Mouse (Mus musculus) bone marrow macrophage, adult 2 months (primary cell): ENCODE measurements around the gene Rpl41. TPM values are rescaled to one million over a fixed set of nuclear protein-coding genes. Genes with fewer than 3 reads are reported as not detected.
A peak's percentile ranks its signal among the peaks of the same experiment; 100 is the strongest.
"Not testable (repeated sequence)": the region's sequence is repeated elsewhere in the genome, so short reads cannot be mapped to it uniquely, and the experiment has no call there.

Experiments used
- H3K27ac ChIP-seq: 2 replicates; pipeline ENCODE4 v1.5.1; 2012; ENCODE audit warnings: low read depth, low read length; ENCODE audit not compliant: insufficient read depth
- H3K4me1 ChIP-seq: 2 replicates; pipeline ENCODE4 v1.6.1; 2012; ENCODE audit warnings: low read length; ENCODE audit not compliant: control insufficient read depth, insufficient read depth
- H3K4me3 ChIP-seq: 2 replicates; pipeline ENCODE4 v1.5.1; 2012; ENCODE audit warnings: mild to moderate bottlenecking, low read length, moderate library complexity; ENCODE audit not compliant: insufficient read depth
- CTCF ChIP-seq: IDR thresholded peaks from 2 replicates; pipeline ENCODE4 v1.5.1; 2012; ENCODE audit warnings: low read depth, mild to moderate bottlenecking, low read length, moderate library complexity
- POLR2A ChIP-seq: IDR thresholded peaks from 2 replicates; pipeline ENCODE4 v1.6.1; 2012; ENCODE audit warnings: mild to moderate bottlenecking, low read depth, low read length, borderline replicate concordance
- polyA plus RNA-seq: library from polyadenylated mRNA; stranded (reverse); fragments of >200 nt; gene quantifications from 2 replicates; pipeline ENCODE4 v1.2.4, GENCODE M21; 2012; ENCODE audit not compliant: missing spikeins, insufficient read depth, insufficient read length

The Rpl41 gene
- polyA plus RNA-seq, 1 experiment, result 2,460 TPM

DNA sequence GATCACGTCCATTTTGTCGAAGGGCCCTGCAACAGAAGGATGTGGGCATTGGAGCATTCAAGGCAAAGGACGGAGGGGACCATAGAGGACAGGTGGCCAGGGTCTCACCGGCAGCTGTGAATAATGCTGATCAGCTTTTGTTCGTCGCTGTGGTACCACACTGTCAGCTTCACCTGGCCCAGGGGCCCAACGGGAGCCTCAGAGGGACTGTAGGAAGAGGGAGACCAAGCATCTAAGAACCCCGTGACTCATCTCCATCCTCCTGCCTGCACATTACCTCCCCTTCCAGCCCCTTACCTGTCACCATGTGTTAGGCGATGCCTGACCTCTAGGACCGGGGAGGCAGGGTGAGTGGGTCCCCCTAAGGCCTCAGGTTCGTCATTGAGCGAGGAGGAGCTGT is 37.3 kb downstream of the Rpl41 start:
- no peak for TF ChIP-seq CTCF
- no peak for TF ChIP-seq POLR2A
- no peak overlapping the region for H3K4me3 ChIP-seq
- H3K4me1 ChIP-seq, result no peaks in the 10 kb centered on the region
- H3K27ac ChIP-seq, result no peak overlapping the region

DNA sequence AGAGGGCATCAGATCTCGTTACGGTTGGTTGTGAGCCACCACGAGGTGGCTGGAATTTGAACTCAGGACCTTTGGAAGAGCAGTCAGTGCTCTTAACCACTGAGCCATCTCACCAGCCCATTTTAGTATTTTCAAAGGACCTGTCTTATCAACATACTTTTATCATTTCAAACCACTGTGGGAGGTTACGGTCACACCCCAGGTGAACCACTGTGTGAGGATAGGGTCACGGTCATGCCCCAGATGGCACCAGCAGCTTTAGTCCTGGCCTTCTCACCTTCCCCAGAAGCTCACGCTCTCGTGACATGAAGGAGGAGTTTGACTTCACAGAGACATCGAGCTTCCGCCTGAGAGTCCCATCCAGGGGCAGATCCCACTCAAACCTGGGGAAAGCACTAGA is 37.9 kb downstream of the Rpl41 start:
- Histone ChIP-seq H3K4me1 (no peaks in the 10 kb centered on the region), H3K27ac (no peak overlapping the region), H3K4me3 (no peak overlapping the region)
- TF ChIP-seq CTCF, result no peak
- no peak for TF ChIP-seq POLR2A

DNA sequence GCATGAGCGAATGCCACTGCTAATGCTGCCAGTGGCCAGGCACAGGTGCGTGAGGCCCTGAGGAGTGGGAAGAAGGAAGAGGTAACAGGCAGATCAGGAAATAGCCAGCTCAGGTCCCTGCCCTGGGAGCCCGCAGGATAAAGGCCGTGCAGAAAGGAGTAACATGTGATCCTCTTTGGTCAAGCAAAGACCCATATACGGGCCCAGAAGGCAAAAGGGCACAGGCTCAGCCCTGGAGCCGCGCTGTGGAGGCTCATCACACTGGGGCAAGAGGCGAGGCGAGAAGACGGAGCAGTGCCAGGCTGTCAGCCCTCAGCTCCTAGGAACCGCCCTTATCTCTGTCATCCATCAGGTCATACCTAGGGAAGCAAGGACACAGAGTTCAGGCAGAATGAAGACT is 38.8 kb downstream of the Rpl41 start:
- no peak overlapping the region for H3K27ac ChIP-seq
- peaks cover under 1% of the 10 kb centered on the region; the same call in 1 of the 2 replicates for H3K4me1 ChIP-seq
- TF ChIP-seq POLR2A, result no peak
- H3K4me3 ChIP-seq, result no peak overlapping the region

DNA sequence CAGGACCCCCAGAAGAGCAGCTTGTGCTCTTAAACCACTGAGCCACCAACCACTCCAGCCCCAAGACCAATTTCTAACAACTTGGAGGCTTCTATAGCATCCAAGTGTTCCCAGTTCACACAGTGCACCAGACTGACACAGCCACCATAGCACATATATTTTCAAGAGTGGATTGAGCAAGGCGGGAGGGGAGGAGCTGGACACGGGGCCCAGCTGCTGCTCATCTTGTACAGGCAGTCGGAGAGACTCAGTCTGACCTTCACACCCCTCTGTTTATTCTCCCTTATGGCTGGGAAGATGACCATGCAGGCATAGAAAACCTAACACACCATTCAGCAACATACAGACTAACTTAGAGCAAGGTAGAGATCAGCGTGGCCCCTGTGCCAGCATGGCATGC is 39.3 kb downstream of the Rpl41 start:
- Histone ChIP-seq H3K4me3 (no peak overlapping the region), H3K27ac (no peak overlapping the region), H3K4me1 (peaks cover 5% of the 10 kb centered on the region)
- no peak for TF ChIP-seq POLR2A
- no peak for TF ChIP-seq CTCF

DNA sequence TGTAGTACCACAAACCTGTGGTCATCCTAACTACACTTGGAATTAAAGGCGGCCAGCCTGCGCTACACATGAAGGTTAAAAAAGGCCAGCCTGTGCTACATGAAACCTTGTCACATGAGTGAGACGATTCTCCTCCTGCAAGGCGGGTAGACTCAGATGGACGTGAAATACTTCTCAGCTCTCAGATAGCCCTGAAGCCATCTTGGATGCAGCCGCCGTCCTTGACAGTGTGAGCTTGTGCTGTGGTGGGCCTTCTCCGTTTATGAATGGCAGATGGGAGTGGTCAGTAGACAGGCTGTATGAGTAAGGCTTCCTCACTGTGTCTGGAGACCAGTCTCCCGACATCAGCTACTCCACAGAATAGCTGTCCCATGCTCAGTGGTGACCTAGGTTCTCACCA is 39.9 kb downstream of the Rpl41 start:
- Histone ChIP-seq H3K4me3 (no peak overlapping the region), H3K4me1 (peaks cover 11% of the 10 kb centered on the region), H3K27ac (no peak overlapping the region)
- TF ChIP-seq POLR2A (no peak), CTCF (no peak)

DNA sequence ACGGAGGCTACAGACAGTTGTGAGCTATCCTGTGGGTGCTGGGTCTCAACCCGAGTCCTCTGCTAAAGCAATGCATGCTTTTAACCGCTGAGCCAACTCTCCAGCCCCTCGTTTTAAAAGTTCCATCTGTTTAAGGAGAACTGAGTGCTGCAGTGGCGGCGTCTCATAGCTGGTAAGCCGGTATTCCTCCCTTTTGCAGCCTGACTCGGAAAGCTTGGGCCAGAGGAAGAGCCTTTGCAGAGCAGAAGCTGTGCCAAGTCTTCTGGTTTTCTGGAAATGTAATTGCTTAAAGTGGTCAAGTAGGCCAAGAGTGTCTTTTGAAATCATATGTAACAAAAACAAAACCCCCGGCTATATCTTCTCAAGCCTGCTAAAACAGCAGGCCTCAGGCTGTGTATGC is 40.8 kb downstream of the Rpl41 start:
- Histone ChIP-seq H3K4me3 (no peak overlapping the region), H3K27ac (no peak overlapping the region), H3K4me1 (peaks cover 12% of the 10 kb centered on the region)
- TF ChIP-seq POLR2A (no peak), CTCF (no peak)

DNA sequence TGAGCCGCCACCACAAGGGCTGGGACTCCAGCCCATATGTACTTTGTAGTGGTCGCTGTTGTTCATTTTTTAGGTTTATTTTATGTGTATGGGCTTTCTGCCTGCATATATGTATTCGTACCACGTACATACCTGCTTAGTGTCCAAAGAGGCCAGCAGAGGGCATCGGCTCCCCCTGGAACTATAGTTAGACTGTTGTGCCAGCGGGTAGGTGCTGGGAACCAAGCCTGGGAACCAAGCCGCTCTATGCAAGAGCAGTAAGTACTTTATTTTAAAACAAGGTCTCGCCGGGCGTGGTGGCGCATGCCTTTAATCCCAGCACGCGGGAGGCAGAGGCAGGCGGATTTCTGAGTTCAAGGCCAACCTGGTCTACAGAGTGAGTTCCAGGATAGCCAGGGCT is 43.1 kb downstream of the Rpl41 start:
- no peak overlapping the region for H3K4me3 ChIP-seq
- TF ChIP-seq POLR2A (no peak), CTCF (0 out of 2 replicates have a peak, but pooled peaks have one; percentile 10)
- no peak overlapping the region for H3K27ac ChIP-seq
- peaks cover 12% of the 10 kb centered on the region for H3K4me1 ChIP-seq

DNA sequence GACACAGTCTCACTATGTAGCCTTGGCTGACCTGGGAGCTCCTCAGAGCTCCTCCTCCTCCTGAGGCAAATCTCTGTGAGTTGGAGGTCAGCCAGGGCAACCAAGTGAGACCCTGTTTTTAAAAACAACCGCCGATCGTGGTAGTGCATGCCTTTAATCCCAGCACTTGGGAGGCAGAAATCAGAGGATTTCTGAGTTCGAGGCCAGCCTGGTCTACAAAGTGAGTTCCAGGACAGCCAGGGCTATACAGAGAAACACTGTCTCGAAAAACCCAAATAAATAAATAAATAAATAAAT is 43.8 kb downstream of the Rpl41 start:
- peaks cover 12% of the 10 kb centered on the region for H3K4me1 ChIP-seq
- not testable (repeated sequence) for H3K4me3 ChIP-seq, H3K27ac ChIP-seq

DNA sequence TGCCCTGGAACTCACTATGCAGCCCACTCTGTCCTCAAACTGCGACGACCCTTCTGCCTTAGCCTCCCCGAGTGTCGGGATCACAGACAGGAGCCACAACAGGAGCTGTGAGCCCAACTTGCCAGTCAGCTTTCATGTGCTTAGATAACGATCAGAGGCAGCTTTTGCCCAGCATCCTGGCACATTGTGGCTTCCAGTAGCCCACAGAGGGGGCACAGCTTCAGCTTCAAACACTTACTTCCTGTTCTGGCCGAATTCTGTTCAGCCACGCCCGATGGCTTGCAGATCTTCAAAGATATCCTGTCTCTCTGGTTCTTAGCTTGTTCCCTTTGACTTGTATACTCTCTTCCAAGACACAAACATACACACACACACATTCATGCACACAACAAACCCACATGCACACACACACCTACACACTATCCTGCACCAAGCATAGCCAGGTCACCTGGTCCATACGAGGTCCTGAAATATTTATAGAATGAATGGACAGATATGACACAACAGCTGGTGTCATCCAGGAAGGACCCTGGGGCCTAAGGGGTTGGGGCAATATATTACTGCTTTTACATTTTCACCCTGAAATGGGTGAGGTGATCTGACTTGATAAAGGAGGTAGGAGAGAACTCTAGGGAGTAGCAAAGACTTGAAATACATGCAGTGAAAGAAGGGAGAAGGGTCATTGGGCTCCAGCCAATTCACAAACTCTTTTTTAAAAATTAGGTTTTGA is 44.3 kb downstream of the Rpl41 start:
- Histone ChIP-seq H3K27ac (peak overlapping the region; percentile 25), H3K4me1 (peaks cover 12% of the 10 kb centered on the region)

DNA sequence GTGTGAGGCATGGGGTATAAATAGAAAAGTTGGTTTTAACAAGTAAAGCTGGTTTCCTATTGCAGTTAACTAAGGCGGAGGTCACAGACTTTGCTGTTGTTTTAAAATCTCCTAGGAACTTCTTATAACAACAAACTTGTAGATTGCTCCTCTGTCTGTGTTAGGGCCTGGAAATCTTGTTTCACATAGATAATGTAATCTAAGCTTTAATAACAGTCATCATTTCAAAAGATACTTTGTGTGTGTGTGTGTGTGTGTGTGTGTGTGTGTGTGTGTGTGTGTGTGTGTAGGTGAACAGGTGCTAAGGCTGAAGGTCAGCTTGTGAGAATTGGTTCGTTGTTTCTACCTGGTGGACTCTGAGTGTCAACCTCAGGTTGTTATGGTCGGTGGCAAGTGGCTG is 45.1 kb downstream of the Rpl41 start:
- Histone ChIP-seq H3K4me1 (peaks cover 15% of the 10 kb centered on the region), H3K4me3 (no peak overlapping the region), H3K27ac (no peak overlapping the region)
- TF ChIP-seq CTCF (no peak), POLR2A (no peak)

More for the DNA sequence above, 44.3 kb downstream of the Rpl41 start:
- no peak for TF ChIP-seq CTCF
- TF ChIP-seq POLR2A, result no peak
- H3K4me3 ChIP-seq, result no peak overlapping the region

DNA sequence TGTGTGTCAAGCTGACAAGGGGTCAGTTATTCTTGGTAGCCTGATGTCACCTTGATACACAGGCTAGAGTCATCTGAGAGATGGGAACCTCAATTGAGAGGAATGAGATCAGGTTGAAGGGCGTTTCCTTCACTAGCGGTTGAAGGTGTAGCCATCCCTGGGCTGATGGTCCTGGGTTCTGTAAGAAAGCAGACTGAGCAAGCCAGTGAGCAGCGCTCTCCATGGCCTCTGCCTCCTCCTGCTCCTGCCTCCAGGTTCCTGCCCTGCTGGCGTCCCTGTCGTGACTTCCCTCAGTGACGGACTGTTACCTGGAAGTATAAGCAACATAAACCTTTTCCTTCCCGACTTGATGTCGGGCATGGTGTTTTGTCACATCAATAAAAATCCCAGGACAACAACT is 45.6 kb downstream of the Rpl41 start:
- Histone ChIP-seq H3K27ac (no peak overlapping the region), H3K4me1 (peaks cover 15% of the 10 kb centered on the region), H3K4me3 (no peak overlapping the region)
- TF ChIP-seq CTCF (no peak), POLR2A (no peak)
